Mouse (Mus musculus) urinary bladder, postnatal 25 days (tissue): ENCODE data around the gene Numb.
"Not testable (repeated sequence)": the region's sequence is repeated elsewhere in the genome, so short reads cannot be mapped to it uniquely, and the experiment has no call there.

ENCODE experiments used
- DNase-seq: peaks from one replicate; pipeline ENCODE4 v3.0.0; 2022; ENCODE audit warnings: low spot score

Gene Numb

DNA sequence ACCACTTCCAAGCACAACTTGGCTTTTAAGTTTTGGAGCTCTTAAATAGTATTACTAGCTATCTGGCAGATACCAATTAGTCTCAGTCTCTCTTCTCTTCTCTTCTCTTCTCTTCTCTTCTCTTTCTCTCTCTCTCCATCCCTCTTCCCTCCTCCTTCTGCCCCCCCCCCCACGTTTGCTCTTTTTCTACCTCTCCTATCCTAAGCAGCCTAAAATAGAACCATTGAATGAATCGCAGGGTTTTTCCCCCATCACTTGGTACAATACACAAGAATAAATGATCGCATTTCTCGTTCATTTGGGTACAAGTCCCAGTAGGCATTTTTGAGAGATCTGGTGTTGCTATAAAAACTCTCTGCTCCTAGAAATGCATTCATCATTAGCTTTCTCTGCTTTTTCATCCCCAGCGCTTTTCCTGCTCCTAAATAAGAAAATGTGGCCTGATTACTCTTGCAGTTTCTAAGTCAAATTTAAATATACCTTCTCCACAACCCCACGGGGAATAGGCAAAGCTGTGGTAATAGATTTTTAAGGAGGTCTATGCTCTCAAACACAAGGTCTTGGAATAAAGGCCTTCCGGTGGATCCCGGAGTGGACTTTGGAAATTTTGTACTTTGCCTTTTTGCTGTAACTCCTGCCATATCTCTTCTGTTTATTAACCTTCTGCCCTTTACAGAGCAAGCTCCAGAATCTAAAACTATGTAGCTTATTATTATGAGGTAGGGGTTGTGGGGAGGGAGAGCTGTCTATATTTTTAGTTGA, 1.2 kb upstream of the Numb start:
- DNase-seq = no peak

DNA sequence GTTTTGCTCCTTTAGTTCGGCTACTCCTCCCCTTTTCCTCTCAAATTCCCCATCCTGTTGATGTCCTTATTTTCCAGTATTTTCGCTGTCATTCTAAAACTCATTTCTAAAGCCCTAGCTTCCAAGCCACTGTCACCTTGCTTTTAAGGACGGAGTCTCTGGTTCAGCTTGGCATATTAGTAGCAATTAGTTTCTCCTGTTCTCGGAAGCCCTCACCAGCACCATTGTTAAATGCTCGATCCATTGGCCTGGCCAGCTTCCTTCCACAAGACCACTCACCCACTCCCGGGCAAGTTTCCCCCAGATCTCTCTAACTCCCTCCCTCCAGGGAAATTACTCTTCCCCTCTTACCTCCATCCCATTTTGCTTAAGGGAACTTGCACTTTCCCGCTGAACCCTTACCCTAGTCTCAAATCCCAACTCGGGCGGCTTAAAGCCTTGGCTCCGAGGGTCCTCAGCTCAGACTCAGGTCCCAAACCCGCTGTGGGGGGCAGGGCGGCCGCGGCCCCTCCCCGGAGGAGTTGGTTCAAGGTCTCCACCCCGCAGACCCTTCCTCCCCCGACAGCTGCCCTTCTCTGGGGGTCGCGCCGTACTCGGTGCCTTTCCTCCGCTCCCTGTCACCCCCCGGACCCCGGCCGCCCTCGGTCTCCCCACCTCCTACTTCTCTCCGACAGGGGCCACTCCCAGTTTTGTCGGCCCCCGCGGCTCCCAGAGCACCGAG, 853 bp downstream of the Numb start:
- DNase-seq = peak; percentile 19

DNA sequence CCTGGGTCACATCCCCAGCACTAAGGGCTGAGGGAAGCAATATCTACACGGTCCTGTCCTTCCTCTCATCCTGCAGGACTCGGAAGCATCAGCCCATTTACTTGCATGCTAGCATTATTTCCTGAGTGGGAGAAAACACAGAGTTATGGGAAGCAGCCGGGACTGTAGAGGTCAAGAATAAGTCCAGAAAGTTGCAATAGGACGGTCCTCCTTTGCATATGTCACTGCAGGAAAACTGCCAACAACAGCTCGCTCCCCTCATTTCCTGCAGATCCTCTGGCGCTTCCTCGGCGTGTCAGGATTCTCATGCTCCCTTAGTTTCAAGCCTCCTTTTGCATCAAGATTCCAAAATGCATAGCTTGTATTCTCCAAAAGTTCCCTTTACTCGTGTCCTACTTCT, 4.8 kb downstream of the Numb start:
- no peak for DNase-seq

DNA sequence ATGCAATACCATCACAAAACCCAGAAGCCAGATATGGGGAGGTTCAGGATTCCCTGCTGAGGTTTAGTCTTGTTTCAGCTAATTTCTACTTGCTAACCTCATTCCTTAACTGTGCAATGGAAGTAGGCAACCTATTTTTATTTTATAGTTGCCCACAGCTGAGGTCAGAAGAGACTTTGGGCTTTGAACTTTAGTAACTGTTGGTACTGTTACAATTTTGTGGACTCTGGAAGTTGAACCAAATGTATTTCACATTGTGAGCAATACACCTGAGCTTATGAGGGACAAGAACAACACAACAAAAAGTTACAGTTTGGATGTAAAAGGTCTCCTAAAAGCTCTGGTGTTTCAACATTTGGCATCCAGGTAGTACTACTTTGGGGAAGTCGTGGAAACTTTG, 6.9 kb downstream of the Numb start:
- no peak for DNase-seq

DNA sequence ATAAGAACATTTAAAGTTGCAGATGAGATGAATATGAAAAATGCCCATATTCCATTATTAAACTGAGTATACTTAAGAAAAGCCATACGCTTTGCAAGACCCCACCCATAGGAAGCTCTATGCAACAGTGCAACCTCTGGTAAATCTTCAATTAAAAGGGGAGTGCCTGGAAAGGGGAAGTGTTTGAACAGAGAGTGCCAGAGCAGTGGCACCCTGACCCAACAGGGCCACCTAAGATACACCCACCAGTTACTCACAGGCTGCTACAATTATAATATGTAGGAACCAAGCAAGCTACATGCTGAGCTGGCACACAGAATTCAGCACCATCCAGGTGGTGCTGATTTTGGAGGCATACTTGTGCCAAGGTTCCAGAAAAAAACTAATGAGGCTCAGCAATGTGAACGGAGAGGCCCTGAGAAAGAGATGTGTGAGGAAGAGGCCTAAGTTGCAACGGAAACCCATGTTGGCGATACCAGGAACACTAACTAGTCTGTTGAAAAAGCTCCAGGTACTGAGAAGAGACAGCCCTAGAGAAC, 7.5 kb downstream of the Numb start:
- no peak for DNase-seq

DNA sequence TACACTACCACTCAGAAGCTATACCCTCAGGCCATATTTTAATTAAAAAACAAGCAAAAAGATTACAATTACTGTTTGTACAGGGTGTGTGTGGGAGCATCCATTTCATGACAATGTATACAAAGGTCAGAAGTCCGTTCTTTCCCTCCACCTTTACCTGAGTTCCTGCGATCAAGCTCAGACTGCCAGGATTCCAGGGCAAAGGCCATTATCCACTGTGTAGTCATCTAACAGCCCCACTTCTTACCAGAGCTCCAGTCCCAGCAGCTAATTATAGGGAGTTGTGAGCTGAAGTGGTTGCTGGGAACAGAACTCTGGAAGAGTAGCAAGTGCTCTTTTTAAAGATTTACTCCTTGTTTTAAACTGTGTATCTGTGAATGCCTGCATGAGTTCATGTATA, 11.3 kb downstream of the Numb start:
- no peak for DNase-seq

DNA sequence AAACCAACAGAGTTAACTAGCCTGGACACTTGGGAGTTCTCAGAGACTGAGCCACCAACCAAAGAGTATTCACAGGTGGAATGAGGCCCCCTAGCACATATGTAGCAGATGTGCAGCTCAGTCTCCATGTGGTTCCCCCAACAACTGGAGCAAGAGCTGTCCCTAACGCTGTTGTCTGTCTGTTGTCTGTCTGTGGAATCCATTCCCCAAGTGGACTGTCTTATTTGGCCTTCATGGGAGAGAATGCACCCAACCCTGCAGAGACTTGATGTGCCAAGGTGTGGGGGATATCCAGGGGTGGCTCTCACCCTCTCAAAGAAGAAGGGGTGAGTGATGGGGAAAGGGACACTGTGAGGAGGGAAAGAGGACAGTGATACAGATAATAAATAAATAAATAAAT, 28.8 kb downstream of the Numb start:
- DNase-seq = no peak

DNA sequence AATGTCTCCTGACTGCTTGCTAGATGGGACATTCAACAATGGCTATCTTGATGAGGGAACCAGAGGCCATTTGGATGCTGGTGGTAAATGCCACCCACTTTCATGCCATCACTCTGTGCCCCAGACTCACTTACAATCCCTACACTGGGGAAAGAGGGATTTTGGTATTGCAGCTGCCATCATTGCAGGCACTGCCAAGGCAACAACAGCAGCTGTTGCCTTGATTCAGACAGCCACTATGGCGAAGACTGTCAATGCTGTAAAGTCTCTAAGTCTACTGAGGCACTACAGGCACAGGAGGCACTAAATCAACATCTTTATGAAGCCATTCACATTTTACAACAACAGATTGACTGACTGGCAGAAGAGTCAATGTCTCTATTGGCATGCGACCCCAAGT, 30.5 kb downstream of the Numb start:
- no peak for DNase-seq

DNA sequence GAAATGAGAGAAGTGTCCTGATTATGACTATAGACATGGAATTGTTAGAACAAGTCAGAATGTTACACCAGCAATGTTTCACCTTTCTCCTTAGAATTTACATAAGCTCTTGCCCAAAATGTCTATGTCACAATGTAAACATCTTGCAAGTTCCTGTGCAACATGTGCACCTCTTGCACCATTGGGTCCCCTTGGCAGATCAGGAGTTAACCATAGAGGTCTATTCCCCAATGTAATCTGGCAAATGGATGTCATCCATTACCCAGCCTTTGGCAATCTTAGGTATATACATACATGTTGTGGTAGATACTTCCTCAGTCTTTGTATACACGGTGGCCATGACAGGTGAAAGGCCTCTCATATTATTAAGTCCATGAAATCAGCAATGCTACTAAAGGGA, 32.6 kb downstream of the Numb start:
- no peak for DNase-seq

DNA sequence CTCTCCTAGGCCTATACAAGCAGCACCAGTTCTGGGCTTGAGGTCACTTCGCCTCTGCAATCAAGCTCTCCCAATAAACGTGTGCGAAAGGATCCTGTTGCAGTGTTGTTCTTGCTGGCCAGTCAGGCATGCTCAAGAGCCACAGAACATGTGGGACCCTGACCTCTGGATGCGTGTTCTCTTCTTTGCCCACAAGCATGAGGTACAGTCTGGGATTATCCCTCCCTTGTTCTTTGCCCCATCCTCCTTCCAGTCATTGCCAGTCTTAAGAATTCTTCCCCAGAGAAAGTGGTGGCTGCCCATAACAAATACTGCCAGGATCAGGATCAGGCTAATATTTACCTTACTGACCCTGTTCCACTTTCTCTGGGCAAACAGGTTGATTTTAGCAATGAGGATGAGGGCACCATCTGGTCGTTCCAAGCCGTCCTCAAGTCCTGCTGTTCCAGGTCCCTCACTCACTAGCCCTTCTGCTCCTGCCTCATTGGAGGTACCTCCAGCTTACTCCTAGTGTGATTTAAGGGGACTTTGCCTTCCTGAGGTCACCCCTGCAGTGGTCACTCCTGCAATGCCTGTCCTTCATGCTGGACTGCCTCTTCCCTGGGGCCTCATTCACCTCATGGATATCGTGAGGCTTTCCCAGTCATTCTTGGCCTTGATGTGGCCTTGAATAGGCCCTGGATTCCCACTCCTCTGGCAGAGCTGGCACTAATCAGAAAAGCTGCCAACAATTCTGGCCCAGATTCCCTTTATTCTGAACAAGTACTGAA, 36.0 kb downstream of the Numb start:
- no peak for DNase-seq

DNA sequence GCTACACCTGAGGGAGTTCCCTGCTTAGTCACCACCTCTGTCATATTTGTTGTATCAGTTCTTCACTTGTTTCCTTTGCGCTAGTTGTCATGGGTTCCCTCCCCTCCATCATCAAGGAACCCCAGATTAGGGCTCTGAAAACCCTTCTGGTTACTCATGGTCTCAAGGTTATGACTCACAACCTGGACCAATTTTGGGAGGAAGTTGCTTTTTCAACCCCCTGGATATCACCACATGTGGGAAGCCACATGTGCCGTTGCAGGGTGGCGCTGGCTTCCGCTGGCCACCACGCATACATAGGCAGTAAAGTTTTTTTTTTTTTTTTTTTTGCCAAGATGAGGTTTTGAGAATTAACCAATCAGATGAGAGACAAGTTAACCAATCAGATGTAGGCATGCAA, 36.7 kb downstream of the Numb start:
- not testable (repeated sequence) for DNase-seq

DNA sequence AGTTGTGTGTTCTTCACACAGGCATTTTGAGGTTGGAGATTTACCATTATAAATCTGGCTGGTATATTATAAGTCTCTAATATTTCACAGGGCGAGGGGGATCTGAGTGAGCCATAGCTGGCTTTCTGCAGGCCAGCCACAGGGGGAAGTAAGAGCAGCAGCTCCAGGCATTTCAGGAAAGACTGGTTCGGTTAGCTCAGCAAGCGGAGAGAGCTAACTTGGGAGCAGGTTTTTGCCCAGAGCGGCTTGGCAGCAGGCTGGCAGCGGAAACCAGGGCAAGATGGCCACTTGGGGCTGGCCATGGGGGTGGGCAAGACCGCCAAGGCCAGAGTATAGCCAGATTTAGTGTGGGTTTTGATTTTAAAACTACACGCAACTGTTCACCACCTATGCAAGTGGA, 39.2 kb downstream of the Numb start:
- peak; percentile 46 for DNase-seq

DNA sequence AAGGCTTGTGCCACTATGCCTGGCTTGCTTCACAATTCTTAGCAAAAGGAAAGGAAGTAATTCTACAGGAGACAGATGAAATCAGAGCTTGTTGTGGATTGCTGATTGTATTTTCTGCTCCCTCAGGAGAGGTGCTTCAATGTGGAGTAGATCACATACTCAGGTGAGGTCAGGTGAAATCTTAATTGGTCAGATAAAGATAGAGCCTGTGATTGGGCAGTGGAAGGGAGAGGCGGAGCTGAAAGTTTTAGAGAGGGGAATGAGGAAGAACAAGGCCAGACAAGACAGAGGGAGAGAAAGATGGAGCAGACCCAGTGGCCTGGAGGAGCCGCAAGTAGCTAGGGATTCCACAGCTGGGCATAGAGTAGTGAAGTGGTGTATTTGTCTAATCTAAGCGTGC, 39.6 kb downstream of the Numb start:
- no peak for DNase-seq

DNA sequence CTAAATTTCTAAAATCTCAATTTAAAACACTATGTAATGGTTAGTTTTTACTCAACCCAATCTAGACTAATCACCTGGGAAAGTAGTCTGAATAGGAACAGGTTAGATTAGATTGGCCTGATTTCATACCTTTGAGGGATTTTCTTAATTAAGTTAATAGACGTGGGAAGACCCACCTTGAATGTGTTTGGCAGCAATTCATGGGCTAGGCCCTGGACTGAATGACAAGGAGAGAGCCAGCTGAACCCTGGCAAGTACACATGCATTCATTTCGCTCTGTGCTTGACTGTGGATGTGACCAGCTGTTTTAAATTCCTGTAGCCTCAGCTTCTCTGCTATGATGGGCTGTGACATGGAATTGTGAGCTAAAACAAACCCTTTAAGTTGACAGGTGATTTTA, 40.8 kb downstream of the Numb start:
- DNase-seq = no peak

DNA sequence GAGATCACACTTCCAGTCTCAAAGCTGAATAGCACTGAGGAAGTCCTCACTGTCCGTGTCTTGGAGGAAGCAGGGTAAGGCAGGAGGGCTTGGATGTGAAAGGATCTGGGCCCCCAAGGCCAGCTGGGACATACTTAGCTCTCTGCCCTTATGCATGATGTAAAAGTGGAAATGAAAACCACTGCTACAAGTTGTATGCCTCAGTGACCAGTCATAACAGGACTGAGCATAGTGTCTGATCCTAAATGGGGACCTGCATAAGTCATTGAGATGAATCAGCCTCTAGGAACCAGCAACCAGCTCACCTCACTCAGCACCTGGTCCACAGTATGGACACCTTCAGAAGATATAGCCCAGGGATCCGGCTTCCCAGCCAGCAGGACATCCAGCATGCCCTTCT, 46.6 kb downstream of the Numb start:
- DNase-seq = no peak

DNA sequence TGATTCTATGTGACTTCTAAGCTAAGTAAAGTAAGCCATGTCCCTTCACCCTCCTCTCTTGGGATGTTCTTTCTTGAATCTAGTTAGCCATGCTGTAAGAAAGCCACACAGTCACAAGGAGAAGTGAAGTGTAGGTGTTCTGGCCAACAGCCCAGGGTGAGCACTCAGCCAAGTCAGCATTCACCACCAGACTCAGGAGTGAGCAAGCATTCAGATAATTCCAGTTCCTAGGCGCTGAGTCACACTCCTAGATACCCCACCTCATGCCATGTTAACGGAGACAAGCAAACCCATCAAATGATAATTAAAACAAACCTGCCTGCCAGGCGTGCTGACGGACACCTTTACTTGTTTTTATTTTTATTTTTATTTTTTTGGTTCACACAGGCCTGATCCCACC, 47.1 kb downstream of the Numb start:
- no peak for DNase-seq

DNA sequence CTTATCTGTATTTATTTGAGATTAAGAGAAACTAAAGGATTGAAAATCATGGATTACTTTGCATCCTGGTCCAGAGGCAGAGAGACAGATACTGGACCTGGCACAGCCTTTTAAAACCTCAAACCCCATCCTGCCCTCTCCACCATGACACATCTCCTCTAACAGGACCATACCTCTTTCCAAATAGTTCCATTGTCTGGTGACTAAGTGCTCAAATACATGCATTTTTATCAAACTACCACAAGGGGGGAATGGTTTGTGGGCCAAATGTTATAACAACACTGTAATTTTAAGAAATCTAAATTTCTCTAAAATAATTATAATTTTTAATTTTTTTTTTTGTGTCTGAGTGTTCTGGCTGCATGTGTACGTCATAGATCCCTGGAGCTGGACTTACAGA, 57.2 kb downstream of the Numb start:
- DNase-seq = no peak

DNA sequence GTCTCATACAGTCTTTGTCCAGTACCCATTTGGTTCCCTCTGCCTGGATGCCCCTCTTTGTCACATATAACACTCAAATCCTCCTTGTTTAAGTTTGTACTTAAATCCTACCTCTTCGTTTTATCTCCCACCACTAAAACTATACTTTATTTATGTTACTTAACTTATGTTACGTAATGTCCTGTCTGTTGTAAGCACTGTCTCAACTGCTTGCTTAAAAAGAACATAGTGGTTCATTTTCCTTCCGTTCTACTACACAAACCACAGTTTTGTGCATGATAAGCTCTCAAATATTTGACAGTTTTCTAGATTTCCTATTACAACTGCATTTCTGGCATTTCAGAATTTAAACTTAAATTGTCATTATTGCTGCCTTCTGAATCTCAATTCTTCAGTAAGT, 59.9 kb downstream of the Numb start:
- DNase-seq = no peak

DNA sequence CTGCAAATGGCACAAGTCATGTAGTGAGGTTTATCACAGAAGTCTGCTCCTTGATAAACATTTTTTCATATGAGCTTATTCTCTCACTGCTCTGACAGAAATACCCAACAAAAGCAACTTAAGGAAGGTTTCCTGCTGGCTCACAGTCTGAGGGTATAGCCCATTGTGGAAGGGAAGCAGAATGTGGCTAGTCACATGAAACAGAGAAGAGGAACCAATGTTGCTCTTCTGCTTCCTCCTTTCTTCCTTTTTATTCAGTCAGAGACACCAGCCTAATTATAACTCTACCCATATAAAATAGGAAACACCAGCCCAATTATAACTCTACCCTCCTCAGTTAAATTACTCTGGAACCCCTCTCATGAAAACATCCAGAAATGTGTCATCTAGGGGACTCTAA, 61.0 kb downstream of the Numb start:
- no peak for DNase-seq

DNA sequence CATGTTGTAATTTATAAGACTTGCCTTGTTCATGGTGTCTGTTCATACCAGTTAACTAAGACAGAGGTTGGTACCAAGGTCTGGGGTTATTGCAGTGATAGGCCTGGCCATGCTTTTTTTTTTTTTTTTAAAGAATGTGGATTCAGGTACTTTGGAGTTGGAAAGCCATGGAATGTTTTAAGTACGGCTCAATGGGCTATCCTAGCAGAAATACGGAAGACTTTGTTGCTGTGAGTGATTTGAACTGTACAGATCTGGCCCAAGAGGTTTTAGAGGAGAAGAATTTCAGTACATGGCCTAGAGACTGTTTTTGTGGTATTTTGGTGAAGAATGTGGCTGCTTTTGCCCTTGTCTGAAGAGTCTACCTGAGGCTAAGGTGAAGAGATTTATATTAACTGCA, 63.7 kb downstream of the Numb start:
- no peak for DNase-seq

DNA sequence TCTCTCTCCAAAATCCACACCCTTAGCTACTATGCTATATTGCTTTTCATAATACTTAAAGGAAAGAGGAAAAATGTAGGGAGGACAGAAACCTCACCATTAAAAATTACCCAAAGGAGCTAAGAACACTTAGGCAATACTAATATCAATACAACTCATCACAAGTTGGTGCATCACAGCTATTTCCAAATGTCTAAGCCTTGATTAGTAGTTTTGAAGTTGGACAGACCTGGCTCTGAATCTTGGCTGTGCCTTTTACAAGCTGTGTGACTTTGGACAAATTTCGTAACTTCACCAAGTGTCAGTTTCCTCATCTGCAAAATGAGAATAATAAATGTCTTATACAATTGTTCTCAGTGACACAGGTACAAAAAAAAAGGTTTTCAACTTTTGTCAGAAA, 66.5 kb downstream of the Numb start:
- DNase-seq = no peak

DNA sequence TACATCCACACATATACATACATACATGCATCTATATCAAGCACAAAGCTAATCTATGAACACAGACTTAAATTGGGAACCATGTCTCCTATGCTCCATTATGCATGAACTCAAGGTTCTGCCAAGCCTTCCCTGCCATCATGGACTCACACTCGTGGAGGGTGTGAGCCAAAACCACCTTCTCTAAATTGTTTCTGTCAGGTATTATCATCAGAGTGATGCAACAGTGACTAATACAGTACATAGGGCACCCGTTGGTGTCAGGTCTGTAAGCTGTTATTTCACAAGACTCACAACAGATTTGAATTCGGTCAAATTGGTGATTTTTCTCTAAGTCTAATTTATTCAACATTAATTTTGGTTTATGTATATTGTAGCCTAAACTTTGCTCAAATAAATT, 67.5 kb downstream of the Numb start:
- no peak for DNase-seq
